ENCODE assay signal across 8 mouse cellular contexts in genomic region chr3:101506179-101506578, GRCm38 (mm10).
DNase-seq lines count a peak whose midpoint lies in the region; ATAC-seq and TF ChIP-seq lines count a peak whose summit lies in the region.

No protein-coding gene starts in this region.

- peak; percentile 32 for DNase-seq in G1E (ENCODE audit: low spot score)
- DNase-seq in cerebellum, adult 11-12 months = peak; percentile 84
- peak; percentile 89 to 94 for DNase-seq in heart, postnatal 14 days
- DNase-seq in layer of hippocampus, adult 11-12 months (ENCODE audit: low spot score) = peak; percentile 90
- peak; percentile 96 for DNase-seq in testis, postnatal 10 days (ENCODE audit: low spot score)

- no peak overlapping the region for H3K4me2 ChIP-seq in forebrain, embryonic 15.5 days (replicated peaks)
- H3K4me2 ChIP-seq in liver, embryonic 16.5 days (ENCODE audit: low read depth, low read length) = no peak overlapping the region
- H3K4me2 ChIP-seq in neural tube, embryonic 15.5 days = no peak overlapping the region

- peaks cover 13% of the 10 kb centered on the region; the same call in 1 of the 2 replicates for H3K4me1 ChIP-seq in G1E (ENCODE audit: insufficient read depth, low read depth, low read length)
- peaks cover 8% of the 10 kb centered on the region for H3K4me1 ChIP-seq in forebrain, embryonic 15.5 days
- peaks cover 9% of the 10 kb centered on the region for H3K4me1 ChIP-seq in liver, embryonic 16.5 days (ENCODE audit: control insufficient read depth, low read depth, low read length)
- peaks cover 15% of the 10 kb centered on the region for H3K4me1 ChIP-seq in neural tube, embryonic 15.5 days

- H3K27me3 ChIP-seq in G1E (ENCODE audit: insufficient read depth, low read length) = peaks cover 47% of the 10 kb centered on the region
- no peaks in the 10 kb centered on the region for H3K27me3 ChIP-seq in forebrain, embryonic 15.5 days
- H3K27me3 ChIP-seq in liver, embryonic 16.5 days (ENCODE audit: control insufficient read depth, insufficient read depth, low read depth, low read length) = no peaks in the 10 kb centered on the region
- H3K27me3 ChIP-seq in neural tube, embryonic 15.5 days (replicated peaks) = no peaks in the 10 kb centered on the region

- no peaks in the 10 kb centered on the region for H3K9me3 ChIP-seq in G1E (replicated peaks)
- H3K9me3 ChIP-seq in forebrain, embryonic 15.5 days = no peaks in the 10 kb centered on the region
- no peaks in the 10 kb centered on the region for H3K9me3 ChIP-seq in liver, embryonic 16.5 days (replicated peaks; ENCODE audit: control insufficient read depth, low read length)
- H3K9me3 ChIP-seq in neural tube, embryonic 15.5 days (replicated peaks) = no peaks in the 10 kb centered on the region

- WGBS in forebrain, embryonic 15.5 days = 15% methylated on average over 5 of the region's 5 CpGs
- WGBS in liver, embryonic 16.5 days (ENCODE audit: insufficient replicate concordance) = 40% methylated on average over 5 of the region's 5 CpGs
- 20% methylated on average over 5 of the region's 5 CpGs for WGBS in neural tube, embryonic 15.5 days

- intact Hi-C loops in heart, postnatal 14 days (cut with DNase I) = loop anchor here (2.0 to 5.0 kb wide), 4 partner anchors 46 to 301 kb away; no protein-coding TSS in a partner anchor

- H3K9ac ChIP-seq in forebrain, embryonic 15.5 days (replicated peaks) = no peak overlapping the region
- no peak overlapping the region for H3K9ac ChIP-seq in liver, embryonic 16.5 days (ENCODE audit: low read depth, low read length)
- no peak overlapping the region for H3K9ac ChIP-seq in neural tube, embryonic 15.5 days (replicated peaks)

- peak; percentile 22; the same call in 1 of the 2 replicates for ATAC-seq in G1E (ENCODE audit: extremely low read depth, insufficient number of reproducible peaks, low FRiP score, poor library complexity, severe bottlenecking)
- peak; percentile 89 for ATAC-seq in forebrain, embryonic 15.5 days (replicated peaks)
- peak; percentile 62 for ATAC-seq in liver, embryonic 16.5 days (ENCODE audit: low read depth)
- peak; percentile 68 for ATAC-seq in neural tube, embryonic 15.5 days (ENCODE audit: low FRiP score)

- no peak overlapping the region for H3K27ac ChIP-seq in forebrain, embryonic 15.5 days (replicated peaks)
- H3K27ac ChIP-seq in liver, embryonic 16.5 days (ENCODE audit: low read length) = no peak overlapping the region
- peak overlapping the region; percentile 13; the same call in 1 of the 2 replicates for H3K27ac ChIP-seq in neural tube, embryonic 15.5 days (replicated peaks)

- no peaks in the 10 kb centered on the region for H3K36me3 ChIP-seq in G1E (replicated peaks)
- no peaks in the 10 kb centered on the region for H3K36me3 ChIP-seq in forebrain, embryonic 15.5 days
- H3K36me3 ChIP-seq in liver, embryonic 16.5 days (ENCODE audit: control insufficient read depth, insufficient read depth) = no peaks in the 10 kb centered on the region
- no peaks in the 10 kb centered on the region for H3K36me3 ChIP-seq in neural tube, embryonic 15.5 days

- no peak overlapping the region for H3K4me3 ChIP-seq in G1E (ENCODE audit: low read depth, low read length)
- no peak overlapping the region for H3K4me3 ChIP-seq in forebrain, embryonic 15.5 days
- H3K4me3 ChIP-seq in liver, embryonic 16.5 days (ENCODE audit: low read depth, low read length) = no peak overlapping the region
- H3K4me3 ChIP-seq in neural tube, embryonic 15.5 days (replicated peaks) = no peak overlapping the region

- TF ChIP-seq CTCF in G1E (IDR thresholded peaks at IDR 0.05; ENCODE audit: low read depth, low read length) = 0 out of 2 replicates have a peak, but pooled peaks have one; percentile 9

Comparison
In these comparisons a context has a peak if more than half of its experiments do, and no peak if none do; other contexts are left out.
1. ATAC-seq: peak in every context shown above with its lines; median percentile 89 in forebrain, embryonic 15.5 days; 68 in neural tube, embryonic 15.5 days; 62 in liver, embryonic 16.5 days; 22 in G1E.
2. DNase-seq: peak in every context shown above with its lines; median percentile 96 in testis, postnatal 10 days; 92 in heart, postnatal 14 days; 90 in layer of hippocampus, adult 11-12 months; 84 in cerebellum, adult 11-12 months; 32 in G1E.